Mouse (Mus musculus): ENCODE data around the gene Surf1.

DNA sequence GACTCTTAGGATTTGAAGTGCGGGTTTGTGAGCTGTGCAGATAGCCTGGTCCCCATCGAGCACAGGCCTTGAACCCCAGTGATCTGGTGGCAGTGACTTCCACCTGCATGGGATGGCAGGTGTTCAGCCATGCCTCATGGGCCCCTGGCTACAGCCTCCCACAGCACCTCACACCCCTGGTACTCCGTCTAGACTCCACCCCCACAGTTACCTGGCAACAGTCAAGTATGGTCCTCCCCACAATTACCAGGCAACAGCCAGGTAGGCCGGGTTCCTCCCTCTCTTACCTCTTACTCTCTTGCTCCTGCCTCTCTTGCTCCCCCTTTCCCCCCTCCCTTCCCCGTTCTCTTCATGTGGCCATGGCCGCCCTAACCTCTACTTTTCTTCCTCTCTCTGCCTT lies 45.7 kb downstream of the Surf1 start:
- TF ChIP-seq CTCF (IDR thresholded peaks at IDR 0.05) (no peak), EP300 (IDR thresholded peaks at IDR 0.05) (no peak)
